Mouse (Mus musculus) CD8-positive naive resting alpha-beta T cell, adult 2 months (primary cell): Measurements from ENCODE around the gene Trim6.
"Not testable (repeated sequence)": the region's sequence is repeated elsewhere in the genome, so short reads cannot be mapped to it uniquely, and the experiment has no call there.

Source experiments
- DNase-seq, 2 experiments: peaks; one replicate each; pipeline ENCODE4 v3.0.0; 2022; ENCODE audit warnings: low read depth in 2 of 2, low spot score in 2 of 2

Trim6 gene

GRCm38 (mm10) chr7:104218701-104219569 lies at the start of gene Trim6:
Gene Trim6, plus strand, starts transcription at chr7:104218793.
- DNase-seq = peak in 1 of 2 experiments; percentile 7

GRCm38 (mm10) chr7:104169634-104170204 lies 48.9 kb upstream of the Trim6 start:
- peak; percentile 16 to 28 for DNase-seq

GRCm38 (mm10) chr7:104175085-104175484 lies 43.5 kb upstream of the Trim6 start:
- DNase-seq = no peak

GRCm38 (mm10) chr7:104178422-104179054 lies 40.1 kb upstream of the Trim6 start:
- DNase-seq = no peak

GRCm38 (mm10) chr7:104179074-104179473 lies 39.5 kb upstream of the Trim6 start:
- DNase-seq = no peak

- no peak for DNase-seq
Measured at GRCm38 (mm10) chr7:104183292-104183691, 35.3 kb upstream of the Trim6 start, which contains the start of gene Olfr648. Gene Olfr648, minus strand, starts transcription at chr7:104183392.

- DNase-seq = no peak
Measured at GRCm38 (mm10) chr7:104191275-104191674, 27.3 kb upstream of the Trim6 start.

- no peak for DNase-seq
Measured at GRCm38 (mm10) chr7:104195885-104196284, 22.7 kb upstream of the Trim6 start, which contains the start of gene Olfr649. Gene Olfr649, minus strand, starts transcription at chr7:104195985.

- DNase-seq = peak; percentile 51 to 53
Measured at GRCm38 (mm10) chr7:104199822-104200221, 18.8 kb upstream of the Trim6 start.

GRCm38 (mm10) chr7:104206197-104206596 lies 12.4 kb upstream of the Trim6 start:
- no peak for DNase-seq

GRCm38 (mm10) chr7:104216011-104216535 lies 2.5 kb upstream of the Trim6 start:
- DNase-seq = no peak

GRCm38 (mm10) chr7:104217881-104218280 lies 712 bp upstream of the Trim6 start:
- no peak for DNase-seq

GRCm38 (mm10) chr7:104231203-104231602 lies 12.6 kb downstream of the Trim6 start:
- peak; percentile 25 to 43 for DNase-seq

GRCm38 (mm10) chr7:104240857-104241256 lies 22.3 kb downstream of the Trim6 start:
- DNase-seq = no peak

- no peak for DNase-seq
Measured at GRCm38 (mm10) chr7:104243616-104244015, 25.0 kb downstream of the Trim6 start.

- DNase-seq = peak; percentile 63 to 75
Measured at GRCm38 (mm10) chr7:104244287-104245181, 25.9 kb downstream of the Trim6 start, which contains the start of gene Trim34a. Gene Trim34a, plus strand, starts transcription at chr7:104244457.

GRCm38 (mm10) chr7:104260380-104260779 lies 41.8 kb downstream of the Trim6 start:
- not testable (repeated sequence) for DNase-seq

GRCm38 (mm10) chr7:104265335-104265734 lies 46.7 kb downstream of the Trim6 start:
- not testable (repeated sequence) for DNase-seq

- DNase-seq = not testable (repeated sequence)
Measured at GRCm38 (mm10) chr7:104279361-104279760, 60.8 kb downstream of the Trim6 start.
